Mouse (Mus musculus) cerebellum, adult 2 months (tissue): Measurements from ENCODE around the gene Dlg4.

Experiments used
- CTCF ChIP-seq: fragments of 200-500 bp; IDR thresholded peaks from 2 replicates; pipeline ENCODE4 v1.5.1; 2011; ENCODE audit warnings: low read depth, mild to moderate bottlenecking, control low read depth, low read length, moderate library complexity, borderline replicate concordance; ENCODE audit not compliant: insufficient read depth
- POLR2A ChIP-seq: fragments of 200-500 bp; IDR thresholded peaks from 2 replicates; pipeline ENCODE4 v1.6.1; 2011; ENCODE audit warnings: low read length, control low read depth, borderline replicate concordance; ENCODE audit not compliant: insufficient read depth

GRCm38 (mm10) chr11:70091986-70092783 is 75.4 kb downstream of the Dlg4 start, which contains the start of gene Asgr2:
- TF ChIP-seq CTCF: no peak
- TF ChIP-seq POLR2A: no peak
